Mouse (Mus musculus) right cerebral cortex, postnatal 4 days (tissue): ENCODE results near the gene Bahcc1.

Source experiments
- DNase-seq: peaks from one replicate; pipeline ENCODE4 v3.0.0-alpha.2; 2022

Gene Bahcc1

GRCm38 (mm10) chr11:120208848-120209247 lies 23.9 kb upstream of the Bahcc1 start:
- no peak for DNase-seq

GRCm38 (mm10) chr11:120209462-120209861 lies 23.3 kb upstream of the Bahcc1 start:
- no peak for DNase-seq

- DNase-seq, result no peak
These were observed 17.0 kb upstream of the Bahcc1 start for GRCm38 (mm10) chr11:120215726-120216241.

GRCm38 (mm10) chr11:120216540-120217324 lies 16.0 kb upstream of the Bahcc1 start:
- DNase-seq, result no peak

GRCm38 (mm10) chr11:120218176-120218856 lies 14.4 kb upstream of the Bahcc1 start:
- DNase-seq, result no peak

GRCm38 (mm10) chr11:120218946-120219345 lies 13.8 kb upstream of the Bahcc1 start:
- no peak for DNase-seq

GRCm38 (mm10) chr11:120219916-120220522 lies 12.7 kb upstream of the Bahcc1 start:
- no peak for DNase-seq

- DNase-seq, result no peak
These were observed 11.6 kb upstream of the Bahcc1 start for GRCm38 (mm10) chr11:120220963-120221827.

- DNase-seq, result no peak
These were observed 10.2 kb upstream of the Bahcc1 start for GRCm38 (mm10) chr11:120222425-120223104.

GRCm38 (mm10) chr11:120223586-120224487 lies 8.9 kb upstream of the Bahcc1 start:
- DNase-seq, result no peak

GRCm38 (mm10) chr11:120224488-120225255 lies 8.1 kb upstream of the Bahcc1 start:
- DNase-seq, result no peak

GRCm38 (mm10) chr11:120225256-120226195 lies 7.2 kb upstream of the Bahcc1 start:
- no peak for DNase-seq

- peak; percentile 3 for DNase-seq
These were observed 6.1 kb upstream of the Bahcc1 start for GRCm38 (mm10) chr11:120226421-120227280.

- DNase-seq, result peak; percentile 7
These were observed 5.1 kb upstream of the Bahcc1 start for GRCm38 (mm10) chr11:120227571-120228051.

GRCm38 (mm10) chr11:120228116-120228890 lies 4.4 kb upstream of the Bahcc1 start:
- no peak for DNase-seq

GRCm38 (mm10) chr11:120228911-120229437 lies 3.8 kb upstream of the Bahcc1 start:
- DNase-seq, result no peak
